Mouse (Mus musculus) kidney, postnatal 4 days (tissue): ENCODE measurements around the gene Mapkapk3.
A peak's percentile ranks its signal among the peaks of the same experiment; 100 is the strongest.

Experiments used
- DNase-seq, 2 experiments: peaks; one replicate each; pipeline ENCODE4 v3.0.0; 2021; ENCODE audit warnings: mixed read lengths in 2 of 2

The Mapkapk3 gene

DNA sequence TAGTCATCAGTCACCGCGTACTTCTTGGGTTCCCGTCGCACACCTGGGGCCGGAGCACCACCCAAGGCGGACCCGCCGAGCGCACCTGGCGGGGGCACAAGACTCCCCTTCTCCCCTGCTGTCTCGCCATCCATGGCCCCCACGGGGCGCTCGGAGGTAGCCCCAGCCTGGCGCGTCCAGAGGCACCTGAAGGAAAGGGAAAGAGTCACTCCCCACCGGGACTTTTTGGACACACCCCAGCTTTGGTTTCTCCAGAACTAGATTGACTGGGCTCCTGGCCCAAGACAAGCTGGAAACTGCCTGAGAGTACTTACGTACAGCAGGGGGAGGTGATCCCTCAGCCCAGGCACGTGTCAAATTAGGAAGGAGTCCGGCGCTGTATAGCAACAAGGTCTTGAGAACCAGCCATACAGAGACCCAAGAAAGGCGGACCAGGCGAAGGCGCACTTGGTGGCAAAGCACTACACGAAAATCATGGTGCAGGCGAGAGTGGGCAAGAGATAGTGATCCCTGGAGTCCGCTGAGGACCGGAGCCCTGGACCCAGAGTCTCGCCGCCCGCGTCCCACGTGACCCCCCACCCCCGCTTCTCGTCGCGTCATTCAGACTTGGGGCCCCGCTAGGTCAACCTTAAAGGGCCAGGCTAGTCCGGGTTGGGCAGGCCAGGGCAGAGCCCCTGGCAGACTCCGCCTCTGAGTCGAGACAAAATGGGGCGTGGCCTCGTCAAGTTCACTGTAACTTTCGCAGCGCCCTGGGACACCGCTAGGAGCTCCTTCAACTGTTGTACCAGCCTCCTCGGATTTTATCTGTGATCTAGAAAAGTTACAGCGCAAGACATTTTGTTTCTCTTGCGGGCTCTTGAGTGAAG is at the start of gene Mapkapk3:
TSS of gene Mapkapk3 (minus strand) at position 667 of the 866 bp plus-strand sequence.
- peak; percentile 89 to 94 for DNase-seq

DNA sequence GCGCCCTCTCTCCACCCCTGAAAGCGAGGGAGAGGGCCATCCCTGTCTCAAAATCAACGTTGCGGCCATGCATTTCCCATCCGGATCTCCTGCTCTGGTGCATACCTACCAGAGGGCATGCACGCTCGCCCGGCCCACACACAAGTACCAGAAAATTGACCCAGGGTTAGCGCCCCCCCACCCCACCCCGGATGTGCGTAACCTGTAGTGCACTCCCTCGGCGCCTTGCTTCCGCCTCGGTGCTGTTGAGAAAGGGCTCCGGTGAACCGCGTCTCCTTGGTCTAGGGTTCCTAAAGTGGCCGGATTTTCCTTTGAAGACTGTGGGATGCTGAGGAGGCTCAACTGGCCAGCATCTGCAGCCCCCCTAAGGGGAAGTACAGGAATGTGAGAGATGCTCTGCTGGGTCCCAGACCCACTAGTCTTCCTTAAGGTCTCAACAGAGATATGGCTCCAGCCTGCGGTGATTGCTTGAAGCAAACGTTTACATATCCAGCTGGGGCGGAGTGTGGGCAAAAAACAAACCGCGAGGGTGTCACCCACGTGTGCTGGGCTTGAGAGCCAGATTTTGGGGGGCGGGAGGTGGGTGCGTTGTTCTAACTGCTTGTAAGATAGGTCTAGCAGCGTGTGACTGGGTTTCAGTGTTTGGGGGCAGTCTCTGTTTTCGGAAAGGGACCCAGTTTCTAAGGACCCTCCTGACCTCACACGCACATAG is 48.7 kb upstream of the Mapkapk3 start, which contains the start of gene Hemk1:
TSS of gene Hemk1 (minus strand) at position 179 of the 712 bp plus-strand sequence.
- peak; percentile 83 to 89 for DNase-seq

DNA sequence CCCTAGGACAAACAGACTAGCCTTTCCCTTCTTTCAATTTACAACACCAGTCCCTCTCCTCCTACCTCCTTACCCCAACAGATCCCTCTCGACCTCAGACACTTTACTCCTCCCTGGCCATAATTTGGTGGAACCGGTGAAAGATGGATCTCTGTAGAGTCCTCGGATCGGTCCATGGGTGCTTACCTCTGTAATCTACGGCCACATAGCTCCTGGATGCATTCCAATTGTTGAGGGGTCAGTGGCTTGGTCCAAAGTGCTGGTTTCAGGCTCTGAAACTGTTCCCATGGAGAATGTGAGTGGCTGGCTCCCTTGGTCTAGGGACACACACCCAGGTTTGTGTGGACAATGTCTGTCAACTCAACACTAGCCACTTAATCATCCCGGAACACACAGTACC is 46.7 kb upstream of the Mapkapk3 start:
- no peak for DNase-seq

DNA sequence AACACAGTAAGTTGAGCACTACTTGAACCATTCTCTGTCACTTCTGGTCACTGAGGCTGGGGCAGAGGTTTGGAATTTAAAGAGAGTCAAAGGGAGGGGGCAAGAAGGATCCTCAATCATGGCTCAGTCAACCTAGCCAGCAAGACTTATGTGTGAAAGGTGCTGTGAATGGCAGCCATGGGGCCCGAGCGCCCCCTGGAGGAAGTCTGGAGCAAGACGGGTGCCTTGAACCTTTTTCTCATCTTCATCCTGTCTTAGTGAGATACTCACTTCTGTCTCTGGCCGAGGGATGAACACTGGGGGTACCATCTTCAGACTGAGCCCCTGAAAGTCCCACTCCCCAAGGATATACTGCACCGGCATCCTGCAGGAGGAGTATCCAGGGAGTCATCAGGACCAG is 46.2 kb upstream of the Mapkapk3 start:
- DNase-seq, result peak; percentile 80 to 82

DNA sequence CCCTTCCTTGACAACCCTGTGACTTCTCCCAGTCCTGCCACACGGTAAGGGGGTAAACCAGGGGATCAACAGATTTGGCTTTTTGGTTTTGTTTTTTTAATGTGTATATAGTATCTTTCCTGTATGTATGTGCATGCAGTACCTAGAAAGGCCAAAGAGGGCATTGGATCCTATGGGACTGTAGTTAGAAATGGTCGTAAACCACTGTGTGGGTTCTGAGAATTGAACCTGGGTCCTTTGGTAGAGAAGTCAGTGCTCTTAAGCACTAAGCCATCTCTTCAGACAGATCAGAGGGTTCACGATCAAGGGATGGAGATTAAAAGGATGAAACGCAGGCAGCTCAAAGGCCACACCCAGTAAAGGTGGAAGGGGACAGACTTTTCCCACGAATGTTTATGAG is 45.4 kb upstream of the Mapkapk3 start:
- DNase-seq, result no peak

DNA sequence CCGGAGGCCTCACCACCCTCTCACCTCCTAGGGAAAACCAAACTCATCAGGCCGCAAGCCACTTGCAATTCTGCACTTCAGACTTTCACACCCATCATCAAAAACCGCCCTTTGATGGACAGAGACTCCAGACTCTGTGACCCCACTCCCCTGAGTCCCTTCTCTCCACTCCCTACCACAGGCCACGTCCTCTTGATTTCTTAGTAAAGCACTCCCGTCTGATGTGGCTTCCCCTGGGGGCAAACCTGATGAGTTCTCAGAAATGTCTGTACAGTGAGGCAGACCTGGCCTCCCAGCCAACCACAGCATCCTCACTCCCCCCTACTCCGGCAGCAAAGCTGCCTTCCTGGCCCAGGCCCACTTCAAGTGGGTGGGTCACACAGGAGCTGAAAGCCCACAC is 44.7 kb upstream of the Mapkapk3 start:
- no peak for DNase-seq

DNA sequence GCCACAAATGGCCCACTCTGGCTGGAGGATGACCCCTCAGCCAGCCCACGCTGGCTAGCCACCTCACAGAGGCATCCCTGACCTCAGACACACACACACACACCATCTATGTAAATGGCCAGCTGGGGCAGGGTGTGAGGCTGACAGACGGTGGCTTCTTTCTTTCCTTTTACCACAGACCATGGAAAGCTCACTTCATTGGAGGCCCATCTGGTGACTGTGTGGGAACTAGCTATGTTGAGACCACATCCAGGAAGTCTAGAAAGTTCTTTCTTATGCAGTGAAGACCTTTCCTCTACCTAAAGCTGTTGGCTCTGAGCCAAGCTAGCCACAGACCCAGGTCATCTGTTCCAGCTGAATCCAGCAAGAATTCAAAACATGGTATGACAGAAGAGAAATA is 44.0 kb upstream of the Mapkapk3 start:
- DNase-seq, result no peak

DNA sequence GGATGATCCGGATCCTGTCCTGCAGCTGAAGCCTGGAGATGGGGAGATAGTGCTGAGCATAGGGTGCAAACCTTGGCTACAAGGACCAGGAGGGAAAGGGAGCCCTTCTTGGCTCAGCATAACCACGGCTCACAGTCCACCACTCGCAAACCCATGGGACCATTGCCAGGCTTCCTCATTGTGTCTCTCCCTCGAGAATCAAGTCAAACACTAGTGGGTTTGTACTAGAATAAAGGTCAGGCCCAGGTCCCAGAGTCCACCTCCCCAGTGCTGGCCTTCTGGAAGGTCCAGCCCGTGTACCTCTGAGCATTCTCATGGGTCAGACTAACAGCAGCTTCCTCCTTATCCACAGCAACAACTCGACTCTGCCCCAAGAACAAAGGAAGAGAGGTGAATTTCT is 41.1 kb upstream of the Mapkapk3 start:
- no peak for DNase-seq

DNA sequence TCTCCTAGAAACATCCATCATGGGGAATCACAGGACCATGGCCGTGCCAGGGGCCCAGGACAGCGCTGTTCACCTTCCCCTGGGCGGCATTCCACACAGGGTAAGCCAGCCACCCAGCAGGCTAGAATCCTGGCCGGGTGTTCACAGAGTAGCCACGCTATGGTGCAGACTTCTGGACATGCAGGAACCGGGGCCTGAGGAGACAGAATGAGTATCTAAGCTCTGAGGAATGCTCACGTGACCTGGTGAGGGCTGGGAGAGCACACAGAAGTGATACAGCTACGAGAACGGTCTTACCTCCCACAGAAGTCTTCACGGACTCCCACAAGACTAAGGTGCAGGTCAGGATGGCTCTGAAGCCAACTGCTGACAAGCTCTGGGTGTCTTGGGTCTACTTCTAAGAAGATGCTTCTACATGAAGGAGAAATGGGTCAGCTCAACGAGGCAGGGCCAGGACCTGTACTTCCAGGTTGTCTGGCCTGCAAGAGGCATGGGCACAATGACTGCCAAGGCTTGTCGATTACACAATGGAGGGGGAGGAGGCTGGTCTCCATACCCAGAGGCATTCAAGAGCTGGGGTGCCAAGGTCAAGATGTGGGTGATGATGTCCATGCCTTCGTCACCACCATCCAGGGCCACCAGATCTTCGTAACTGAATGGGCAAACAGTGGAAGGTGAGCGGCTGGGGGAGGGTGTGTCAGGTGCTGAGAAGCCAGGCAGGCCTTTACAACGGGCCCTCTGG is 38.4 kb upstream of the Mapkapk3 start:
- no peak for DNase-seq

DNA sequence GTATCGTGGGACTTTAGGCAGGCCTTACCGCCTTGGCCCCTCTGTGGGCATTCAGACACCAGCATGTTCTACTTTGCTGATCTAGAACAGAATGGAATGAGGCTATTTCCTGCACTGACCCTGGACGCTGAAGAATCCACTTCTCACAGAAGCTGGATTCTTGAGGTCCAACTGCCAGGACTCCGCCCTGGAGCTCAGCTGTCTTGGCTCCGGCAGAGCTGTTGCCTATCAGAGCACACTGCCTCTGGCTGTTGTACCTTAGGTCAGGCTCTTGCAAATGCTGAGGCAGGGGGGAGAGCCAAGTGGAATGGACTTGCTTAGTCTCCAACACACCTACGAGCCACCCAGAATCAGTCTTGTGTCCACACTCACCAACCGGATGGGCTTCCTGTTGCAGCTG is 36.2 kb upstream of the Mapkapk3 start:
- peak in 1 of 2 experiments; percentile 22 for DNase-seq

DNA sequence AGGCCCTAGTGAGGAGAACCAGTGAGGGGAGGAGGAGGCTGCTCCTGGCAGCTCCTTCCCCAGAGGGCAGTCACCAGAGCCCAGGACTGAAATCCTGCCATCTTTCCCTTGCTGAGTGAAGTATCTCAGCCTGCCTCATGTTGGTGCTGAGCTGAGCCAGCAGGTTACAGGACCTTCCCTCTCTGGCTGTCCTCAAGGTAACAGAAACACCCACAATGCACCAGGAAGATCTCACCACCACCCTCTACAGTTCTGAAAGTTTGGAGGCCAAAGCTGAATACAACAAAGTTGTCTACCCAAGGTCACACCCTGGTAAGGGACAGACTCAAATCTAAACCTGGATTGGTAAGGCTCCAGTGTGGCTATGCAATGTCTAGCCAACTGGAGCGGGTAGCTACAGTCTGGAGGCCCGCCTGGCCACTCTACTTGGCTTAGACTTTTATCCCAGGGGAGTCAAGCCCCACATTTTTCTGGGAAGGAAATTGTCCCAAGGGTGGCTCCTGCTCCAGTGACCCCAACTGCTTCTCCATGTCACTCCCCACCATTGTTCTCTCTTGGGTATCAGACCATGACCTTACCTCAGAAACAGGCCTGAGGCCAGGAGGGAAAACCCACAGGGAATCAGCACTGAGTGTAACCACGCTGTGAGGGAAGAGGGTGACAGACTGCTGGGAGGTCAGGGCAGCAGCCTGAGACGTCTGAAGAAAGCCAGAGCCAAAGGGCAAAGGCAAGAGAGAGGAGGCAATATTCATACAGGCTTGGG is 35.3 kb upstream of the Mapkapk3 start:
- DNase-seq, result no peak

DNA sequence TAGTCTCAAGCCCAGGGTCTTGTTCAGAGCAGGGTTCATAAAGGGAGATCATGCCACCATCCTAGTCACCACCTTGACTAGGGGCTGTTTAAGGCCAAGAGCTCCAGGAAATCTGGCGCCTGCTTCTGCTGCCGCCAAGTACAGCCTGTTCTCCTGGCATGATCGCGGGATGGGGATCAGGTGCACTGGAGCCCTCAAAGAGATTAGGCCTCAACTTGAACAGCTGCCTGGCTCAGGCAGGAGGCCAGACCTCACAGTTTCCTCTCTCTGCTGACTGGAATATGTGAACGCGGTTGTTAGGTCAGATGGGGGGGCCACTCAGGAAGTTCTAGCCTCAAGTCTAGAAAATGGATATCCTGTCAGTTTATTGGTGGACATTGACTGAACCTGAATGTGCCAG is 33.9 kb upstream of the Mapkapk3 start:
- DNase-seq, result peak; percentile 30 to 39

DNA sequence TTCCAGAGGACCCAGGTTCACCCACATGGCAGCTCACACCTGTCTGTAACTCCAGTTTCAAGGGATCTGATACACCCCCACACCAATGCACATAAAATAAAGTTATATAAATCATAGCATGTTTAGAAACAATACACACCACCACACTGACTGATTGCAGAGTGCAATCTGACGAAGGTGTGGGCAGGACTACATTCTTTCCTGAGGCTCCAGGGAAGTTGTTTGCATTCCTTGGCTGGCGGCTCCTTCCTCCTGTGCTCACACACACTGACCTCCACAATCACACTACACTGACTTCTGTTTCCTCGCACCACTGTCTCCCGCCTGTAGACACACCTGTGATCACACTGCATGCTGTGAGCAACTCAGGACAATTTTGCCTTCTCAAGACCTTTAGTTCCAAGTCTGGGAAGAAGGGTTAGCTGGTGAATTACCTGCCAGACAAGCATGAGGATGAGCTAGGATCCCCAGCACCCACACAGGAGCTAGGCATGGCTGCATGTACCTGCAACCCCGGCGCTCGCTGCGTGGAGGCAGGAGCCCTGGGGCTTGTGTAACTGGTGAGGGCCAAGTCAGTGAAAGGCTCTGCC is 32.9 kb upstream of the Mapkapk3 start:
- peak in 1 of 2 experiments; percentile 24 for DNase-seq

DNA sequence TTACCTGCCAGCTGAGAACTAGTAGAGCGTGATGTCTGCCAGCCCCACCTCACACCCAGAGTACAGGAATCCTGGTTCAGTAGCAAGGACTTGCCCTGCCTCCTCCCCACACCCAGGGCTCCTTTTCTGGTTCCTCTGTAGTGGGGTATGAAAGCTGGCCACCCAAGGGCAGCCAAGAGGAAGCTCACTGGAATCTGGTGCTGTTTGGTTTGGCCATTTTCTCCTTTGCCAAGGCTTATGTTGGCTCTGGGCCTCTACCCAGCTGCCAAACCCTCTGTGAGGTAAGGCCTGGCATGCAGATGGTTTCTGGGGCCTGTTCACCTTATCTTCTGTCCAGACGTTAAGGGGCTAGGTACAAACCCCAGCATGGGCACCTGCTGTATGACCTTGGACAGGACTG is 26.1 kb upstream of the Mapkapk3 start:
- DNase-seq, result no peak

DNA sequence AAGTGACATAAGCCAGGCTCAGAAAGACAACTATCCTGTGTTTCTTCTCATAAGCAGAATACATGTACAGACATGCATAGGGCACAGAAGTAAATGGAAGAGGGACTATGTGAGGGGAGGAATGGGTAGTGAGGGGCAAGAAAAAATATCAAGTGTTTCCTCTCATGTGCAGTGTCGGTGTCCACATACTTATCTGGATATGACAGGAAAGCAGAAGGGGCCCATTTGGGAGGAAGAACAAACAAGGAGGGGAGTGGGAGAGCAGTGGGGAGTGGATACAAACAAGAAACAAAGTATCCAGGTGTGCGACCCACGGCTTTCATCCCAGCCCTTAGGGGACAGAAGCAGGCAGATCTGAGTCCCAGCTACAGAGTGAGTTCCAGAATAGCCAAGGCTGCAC is 24.2 kb upstream of the Mapkapk3 start:
- DNase-seq, result no peak

DNA sequence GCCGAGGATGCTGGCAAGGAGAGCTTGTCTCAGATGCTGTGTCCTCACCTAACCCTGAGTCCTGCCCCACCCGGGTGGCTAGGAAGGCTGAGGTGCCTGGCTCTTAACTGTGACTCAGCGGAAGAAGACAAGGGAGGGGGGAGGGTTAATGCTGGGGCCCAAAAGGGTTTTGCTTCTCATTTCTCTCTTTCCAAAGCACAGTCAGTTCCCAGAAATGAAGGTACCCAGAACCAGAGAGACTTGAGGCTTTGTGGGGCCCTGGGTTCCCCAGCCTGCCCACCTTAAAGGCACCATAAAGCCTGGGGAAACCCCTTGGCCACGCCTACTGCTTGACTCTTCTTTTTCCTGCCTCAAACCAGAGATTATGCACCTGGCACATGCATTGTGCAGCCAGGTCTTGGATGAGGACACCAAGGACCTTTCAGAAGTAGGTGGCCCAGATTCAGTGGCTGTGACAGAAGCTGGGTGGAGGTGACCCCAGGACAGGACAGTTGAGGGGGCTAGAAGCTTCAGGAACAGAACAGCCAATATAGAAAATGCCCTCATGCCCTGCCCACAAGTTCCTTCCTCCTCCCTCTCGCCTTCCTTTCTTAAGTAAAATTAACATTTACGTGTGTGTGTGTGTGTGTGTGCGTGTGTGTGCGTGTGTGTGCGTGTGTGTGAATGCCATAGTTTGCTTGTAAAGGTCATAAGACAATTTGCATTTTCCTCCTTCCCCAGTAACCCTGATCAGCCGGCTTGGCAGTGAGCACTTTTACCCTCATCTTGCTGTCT is 23.3 kb upstream of the Mapkapk3 start:
- no peak for DNase-seq

DNA sequence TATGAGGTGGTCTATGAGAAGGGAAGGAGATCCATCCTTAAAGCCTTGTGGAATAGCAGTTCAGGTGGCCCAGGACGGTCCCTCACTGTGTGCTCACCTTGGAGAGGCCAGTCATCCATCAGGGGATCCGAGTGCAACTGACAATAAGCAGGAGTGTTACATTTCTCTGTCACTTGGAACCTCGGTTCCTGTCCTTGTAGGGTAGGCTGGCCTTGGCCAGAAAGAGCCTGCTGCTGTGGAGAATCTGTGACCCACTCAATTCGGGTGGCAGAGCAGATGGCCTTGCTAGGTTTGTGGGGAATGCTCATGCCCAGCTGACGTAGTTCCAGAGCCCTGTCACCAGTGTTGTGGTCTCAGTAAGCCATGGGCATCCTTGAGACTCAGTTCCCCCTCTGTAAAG is 19.9 kb upstream of the Mapkapk3 start:
- no peak for DNase-seq

DNA sequence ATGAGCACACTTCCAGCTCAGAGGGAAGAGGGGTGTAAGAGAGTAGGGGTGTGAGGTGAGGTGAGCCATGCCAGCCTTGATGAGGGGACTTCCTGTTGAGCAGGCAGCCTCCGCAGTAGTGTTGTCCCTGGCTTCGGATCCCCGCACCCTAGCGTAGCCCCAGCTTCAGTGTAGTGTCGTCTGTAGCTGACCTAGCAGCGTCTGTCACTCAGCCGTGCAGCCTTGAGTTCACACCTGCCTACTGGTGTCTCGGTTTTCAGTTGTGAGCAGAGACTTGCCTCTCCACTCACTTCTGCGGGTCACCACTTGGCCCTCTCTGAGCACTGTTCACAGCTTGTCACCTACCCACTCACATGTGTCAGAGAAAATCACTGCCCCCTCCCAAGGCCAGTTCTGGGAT is 19.5 kb upstream of the Mapkapk3 start:
- no peak for DNase-seq

DNA sequence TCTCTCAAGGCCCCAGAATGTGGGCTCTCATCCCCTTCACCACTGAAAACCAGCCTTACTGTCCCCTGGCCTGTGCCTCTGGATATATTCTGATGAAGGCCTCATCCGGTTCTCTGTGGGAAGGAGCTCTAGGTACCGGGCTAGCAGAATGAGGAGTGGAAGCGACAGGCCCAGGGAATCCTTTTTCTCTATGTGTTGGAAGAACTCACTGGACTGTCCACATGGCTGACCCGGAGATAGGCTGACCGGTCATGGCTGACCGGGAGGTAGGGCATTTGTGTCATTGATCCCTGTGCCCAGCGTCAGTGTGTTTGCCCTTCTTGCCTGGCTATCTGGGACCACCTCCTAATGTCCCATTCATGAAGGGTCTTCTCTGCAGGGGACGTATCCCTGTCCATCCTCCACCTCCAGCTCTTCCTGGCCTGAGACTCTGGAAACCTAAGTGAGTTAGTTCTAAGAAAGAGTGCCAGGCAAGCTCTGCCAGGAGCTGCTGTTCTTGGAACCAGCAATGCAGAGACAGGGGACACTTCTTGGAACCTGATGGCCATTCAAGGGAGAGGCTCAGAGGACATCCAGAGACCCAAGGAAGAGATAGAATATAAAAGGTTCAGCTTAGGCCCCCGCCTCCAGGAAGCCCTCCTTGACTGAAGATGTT is 18.8 kb upstream of the Mapkapk3 start:
- no peak for DNase-seq

DNA sequence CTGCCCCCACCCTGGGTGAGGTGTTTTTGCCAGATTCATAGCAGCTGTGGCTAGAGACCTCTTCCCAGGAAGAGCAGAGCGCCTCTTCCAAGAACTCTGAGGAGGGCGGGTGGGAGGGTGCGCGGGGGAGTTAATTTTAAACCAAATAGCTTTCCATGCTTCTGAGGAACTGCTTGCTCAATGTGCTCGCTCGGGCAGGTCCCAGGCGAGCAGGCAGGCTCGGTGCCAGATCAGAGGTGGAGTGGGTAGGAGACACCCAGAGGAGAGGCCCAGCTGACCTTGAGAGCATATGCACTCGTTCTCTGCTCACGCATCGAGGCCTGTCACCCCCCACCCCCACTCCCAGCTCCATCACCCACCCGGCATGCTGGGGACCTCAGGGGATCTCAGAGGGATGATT is 18.2 kb upstream of the Mapkapk3 start:
- peak; percentile 90 to 95 for DNase-seq
